Mouse (Mus musculus) liver, adult 2 months (tissue): ENCODE measurements around the gene Fut11.

Source experiments
- CTCF ChIP-seq: fragments of 200-500 bp; IDR thresholded peaks from 2 replicates; pipeline ENCODE4 v1.5.1; 2011; ENCODE audit warnings: low read depth, low read length, control low read depth
- POLR2A ChIP-seq: fragments of 200-500 bp; IDR thresholded peaks from 2 replicates; pipeline ENCODE4 v1.6.1; 2011; ENCODE audit warnings: low read length, control low read depth; ENCODE audit not compliant: insufficient read depth; ENCODE audit errors: extremely low read depth

DNA sequence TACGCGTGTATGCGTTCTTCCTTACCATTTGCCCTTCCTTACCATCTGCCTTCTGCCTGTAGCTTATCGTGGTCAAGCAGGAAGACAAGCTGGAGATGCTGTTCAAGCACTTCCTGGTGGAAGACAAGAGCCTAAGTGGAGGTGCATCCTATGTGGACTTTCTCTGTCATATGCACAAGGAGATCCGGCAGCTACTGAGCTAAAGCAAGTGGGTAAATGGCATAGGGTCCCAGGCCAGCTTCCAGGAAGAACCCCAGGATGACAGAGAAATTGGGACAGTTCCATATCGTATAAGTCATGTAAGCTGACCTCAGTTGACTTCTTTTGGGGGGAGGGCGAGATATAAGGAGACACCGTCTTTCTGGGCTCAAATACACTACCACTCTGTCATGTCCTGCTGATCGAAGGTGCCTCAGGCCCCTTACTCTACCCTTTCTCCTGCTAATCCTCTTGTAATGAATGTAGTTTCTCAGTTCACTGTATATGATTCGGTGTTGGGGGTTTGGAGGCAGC lies 1.1 kb upstream of the Fut11 start:
- TF ChIP-seq POLR2A: no peak
- TF ChIP-seq CTCF: no peak
